Mouse (Mus musculus): ENCODE data around the gene Lbhd2. TPM values are rescaled to one million over a fixed set of nuclear protein-coding genes. Genes with fewer than 3 reads are reported as not detected.

The Lbhd2 gene
- polyA plus RNA-seq, 1 experiment = not detected

- Histone ChIP-seq H3K4me1 (ENCODE audit: control insufficient read depth) (peaks cover 28% of the 10 kb centered on the region), H3K36me3 (ENCODE audit: control insufficient read depth) (peaks cover 32% of the 10 kb centered on the region), H3K4me3 (replicated peaks) (no peak overlapping the region), H3K27me3 (ENCODE audit: control insufficient read depth) (peaks cover 44% of the 10 kb centered on the region), H3K9me3 (ENCODE audit: control insufficient read depth, low read length) (no peaks in the 10 kb centered on the region)
- no peak for TF ChIP-seq GATA1 (IDR thresholded peaks at IDR 0.05; ENCODE audit: low read length)
These were observed 51.1 kb downstream of the Lbhd2 start for GRCm38 (mm10) chr12:111457742-111458141.

Other genes with a start within 250 kb of the Lbhd2 start
- gene Traf3, start 240.4 kb upstream of the Lbhd2 start, polyA plus RNA-seq (2012) = 0.12 and 0.22 TPM in 2 replicates
- not detected in 2 replicates for gene 4930595D18Rik, start 222.3 kb upstream of the Lbhd2 start, polyA plus RNA-seq (2012)
- gene Amn, start 135.7 kb upstream of the Lbhd2 start, polyA plus RNA-seq (2012) = 0.02 and 0.05 TPM in 2 replicates
- gene Cdc42bpb, start 29.1 kb upstream of the Lbhd2 start, polyA plus RNA-seq (2012) = 0.74 TPM in 2 replicates
- gene Exoc3l4, start 10.2 kb downstream of the Lbhd2 start, polyA plus RNA-seq (2012) = 0.23 and 0.25 TPM in 2 replicates
- 9.0 and 12.3 TPM in 2 replicates for gene Tnfaip2, start 35.7 kb downstream of the Lbhd2 start, polyA plus RNA-seq (2012)
- not detected in 2 replicates for gene Gm266, start 79.0 kb downstream of the Lbhd2 start, polyA plus RNA-seq (2012)
- 16.6 and 23.0 TPM in 2 replicates for gene Eif5, start 131.2 kb downstream of the Lbhd2 start, polyA plus RNA-seq (2012)
- gene Mark3, start 167.7 kb downstream of the Lbhd2 start, polyA plus RNA-seq (2012) = 2.0 and 2.4 TPM in 2 replicates